In genomic region chr11:60700320-60701185, GRCm38 (mm10) we compare ENCODE assay signal across 8 mouse cellular contexts. TPM values are rescaled to one million over a fixed set of nuclear protein-coding genes. Genes with fewer than 3 reads are reported as not detected.
DNase-seq lines count a peak whose midpoint lies in the region; ATAC-seq lines count a peak whose summit lies in the region.

No protein-coding gene starts in this region.

- H3K36me3 ChIP-seq in heart, embryonic 13.5 days = peaks cover 29% of the 10 kb centered on the region
- peaks cover 29% of the 10 kb centered on the region for H3K36me3 ChIP-seq in limb, embryonic 15.5 days
- peaks cover 8% of the 10 kb centered on the region for H3K36me3 ChIP-seq in neural tube, embryonic 15.5 days

- H3K4me3 ChIP-seq in heart, embryonic 13.5 days = peak overlapping the region; percentile 91
- H3K4me3 ChIP-seq in limb, embryonic 15.5 days = peak overlapping the region; percentile 89
- H3K4me3 ChIP-seq in neural tube, embryonic 15.5 days (replicated peaks) = peak overlapping the region; percentile 64

- peak overlapping the region; percentile 93 for H3K4me2 ChIP-seq in heart, embryonic 13.5 days
- H3K4me2 ChIP-seq in limb, embryonic 15.5 days = peak overlapping the region; percentile 73
- H3K4me2 ChIP-seq in neural tube, embryonic 15.5 days = peak overlapping the region; percentile 81

- DNase-seq in heart, adult 18-20 months = peak; percentile 2 to 7
- no peak for DNase-seq in heart, adult 8-10 months (ENCODE audit: low spot score)
- DNase-seq in 3T3-L1 (ENCODE audit: low read depth, low spot score) = peak; percentile 36
- DNase-seq in cerebellum, adult 11-12 months = peak; percentile 31
- no peak for DNase-seq in urinary bladder, adult 18-20 months (ENCODE audit: low spot score in 2 of 2)

- ATAC-seq in heart, embryonic 13.5 days (ENCODE audit: extremely low read depth, insufficient number of reproducible peaks, low FRiP score, low TSS enrichment) = no peak
- ATAC-seq in limb, embryonic 15.5 days (ENCODE audit: insufficient number of reproducible peaks, low FRiP score, low TSS enrichment, low read depth) = no peak
- no peak for ATAC-seq in neural tube, embryonic 15.5 days (ENCODE audit: low FRiP score)

- no peaks in the 10 kb centered on the region for H3K27me3 ChIP-seq in heart, embryonic 13.5 days (replicated peaks)
- H3K27me3 ChIP-seq in limb, embryonic 15.5 days = no peaks in the 10 kb centered on the region
- H3K27me3 ChIP-seq in neural tube, embryonic 15.5 days (replicated peaks) = no peaks in the 10 kb centered on the region

- peak overlapping the region; percentile 97 for H3K9ac ChIP-seq in heart, embryonic 13.5 days
- peak overlapping the region; percentile 96 for H3K9ac ChIP-seq in limb, embryonic 15.5 days
- peak overlapping the region; percentile 76 for H3K9ac ChIP-seq in neural tube, embryonic 15.5 days (replicated peaks)

- peaks cover 41% of the 10 kb centered on the region for H3K4me1 ChIP-seq in heart, embryonic 13.5 days
- H3K4me1 ChIP-seq in limb, embryonic 15.5 days = peaks cover 35% of the 10 kb centered on the region
- H3K4me1 ChIP-seq in neural tube, embryonic 15.5 days = peaks cover 56% of the 10 kb centered on the region

- peak overlapping the region; percentile 93 for H3K27ac ChIP-seq in heart, embryonic 13.5 days (replicated peaks)
- peak overlapping the region; percentile 87; the same call in 1 of the 2 replicates for H3K27ac ChIP-seq in limb, embryonic 15.5 days
- H3K27ac ChIP-seq in neural tube, embryonic 15.5 days (replicated peaks) = peak overlapping the region; percentile 90

- 24% methylated on average over 12 of the region's 12 CpGs for WGBS in heart, embryonic 13.5 days
- 28% methylated on average over 12 of the region's 12 CpGs for WGBS in limb, embryonic 15.5 days
- 24% methylated on average over 12 of the region's 12 CpGs for WGBS in neural tube, embryonic 15.5 days

- no peaks in the 10 kb centered on the region for H3K9me3 ChIP-seq in heart, embryonic 13.5 days
- no peaks in the 10 kb centered on the region for H3K9me3 ChIP-seq in limb, embryonic 15.5 days
- H3K9me3 ChIP-seq in neural tube, embryonic 15.5 days (replicated peaks) = no peaks in the 10 kb centered on the region

RNA-seq across cellular contexts. Expression of gene Llgl1, which starts 1.0 kb away (rescaled TPM):
- 10 to 100 TPM; 10.4 to 10.8 TPM for total RNA-seq in heart, adult 18-20 months (2021)
- total RNA-seq in heart, adult 8-10 months (2022) = 10 to 100 TPM; 11.0 to 14.5 (median 11.9) TPM
- 34.0 and 34.1 TPM in 2 replicates for polyA plus RNA-seq in heart, embryonic 13.5 days (2015; fragmentation: Nextera tagmentation; extraction: Ambion mirVana)
- polyA plus RNA-seq in limb, embryonic 15.5 days (2015; fragmentation: Nextera tagmentation; extraction: Ambion mirVana) = 50.1 and 56.9 TPM in 2 replicates
- polyA plus RNA-seq in neural tube, embryonic 15.5 days (2015; fragmentation: Nextera tagmentation; extraction: Ambion mirVana) = 35.0 and 36.4 TPM in 2 replicates

RNA-seq across cellular contexts. Expression of gene Flii, which starts 26.5 kb away (rescaled TPM):
- total RNA-seq in heart, adult 18-20 months (2021) = 100 to 1,000 TPM; 124 to 129 TPM
- 100 to 1,000 TPM; 124 to 147 (median 134) TPM for total RNA-seq in heart, adult 8-10 months (2022)
- 75.4 and 79.1 TPM in 2 replicates for polyA plus RNA-seq in heart, embryonic 13.5 days (2015; fragmentation: Nextera tagmentation; extraction: Ambion mirVana)
- 70.8 and 76.5 TPM in 2 replicates for polyA plus RNA-seq in limb, embryonic 15.5 days (2015; fragmentation: Nextera tagmentation; extraction: Ambion mirVana)
- polyA plus RNA-seq in neural tube, embryonic 15.5 days (2015; fragmentation: Nextera tagmentation; extraction: Ambion mirVana) = 68.3 and 73.6 TPM in 2 replicates

RNA-seq across cellular contexts. Expression of gene Mief2, which starts 27.6 kb away (rescaled TPM):
- total RNA-seq in heart, adult 18-20 months (2021) = 10 to 100 TPM; 30.5 to 34.2 TPM
- 10 to 100 TPM; 37.3 to 51.5 (median 39.8) TPM for total RNA-seq in heart, adult 8-10 months (2022)
- 17.4 and 17.7 TPM in 2 replicates for polyA plus RNA-seq in heart, embryonic 13.5 days (2015; fragmentation: Nextera tagmentation; extraction: Ambion mirVana)
- polyA plus RNA-seq in limb, embryonic 15.5 days (2015; fragmentation: Nextera tagmentation; extraction: Ambion mirVana) = 15.1 and 16.8 TPM in 2 replicates
- polyA plus RNA-seq in neural tube, embryonic 15.5 days (2015; fragmentation: Nextera tagmentation; extraction: Ambion mirVana) = 23.1 and 25.3 TPM in 2 replicates

Comparison
In these comparisons a context has a peak if more than half of its experiments do, and no peak if none do; other contexts are left out.
1. DNase-seq: peak in heart, adult 18-20 months (2 of 2), 3T3-L1 (single experiment) and cerebellum, adult 11-12 months (single experiment); none in heart, adult 8-10 months (single experiment) and urinary bladder, adult 18-20 months (0 of 2).
2. Peak in every context shown above with its lines, with median percentiles within 50 percentile points of each other: H3K27ac ChIP-seq, H3K4me2 ChIP-seq, H3K4me3 ChIP-seq and H3K9ac ChIP-seq.